Mouse (Mus musculus) forebrain, embryonic 13.5 days (tissue): Measurements from ENCODE around the gene Pdgfa. TPM values are rescaled to one million over a fixed set of nuclear protein-coding genes. Genes with fewer than 3 reads are reported as not detected.

Source experiments
- ATAC-seq: fragments of 200-750 bp; cut with Nextera tagmentation; 2 replicates; pipeline ENCODE4 v1.8.0; 2017
- H3K27ac ChIP-seq: fragments of 300-500 bp; sonication (generic); 2 replicates; pipeline ENCODE4 v1.5.1; 2015; ENCODE audit warnings: inconsistent platforms, mild to moderate bottlenecking, moderate library complexity
- H3K27me3 ChIP-seq: fragments of 300-500 bp; sonication (generic); 2 replicates; pipeline ENCODE4 v1.6.1; 2015; ENCODE audit warnings: mild to moderate bottlenecking, inconsistent platforms
- H3K36me3 ChIP-seq: fragments of 300-500 bp; sonication (generic); 2 replicates; pipeline ENCODE4 v1.6.1; 2015; ENCODE audit warnings: mild to moderate bottlenecking, inconsistent platforms; ENCODE audit not compliant: poor library complexity, severe bottlenecking
- H3K4me1 ChIP-seq: fragments of 300-500 bp; sonication (generic); 2 replicates; pipeline ENCODE4 v1.6.1; 2015; ENCODE audit warnings: inconsistent platforms
- H3K4me2 ChIP-seq: fragments of 300-500 bp; sonication (generic); 2 replicates; pipeline ENCODE4 v1.6.1; 2015; ENCODE audit warnings: inconsistent platforms, mild to moderate bottlenecking, moderate library complexity
- H3K4me3 ChIP-seq: fragments of 300-500 bp; sonication (generic); 2 replicates; pipeline ENCODE4 v1.5.1; 2015; ENCODE audit warnings: mild to moderate bottlenecking, inconsistent platforms
- H3K9ac ChIP-seq: fragments of 300-500 bp; sonication (generic); 2 replicates; pipeline ENCODE4 v1.6.1; 2015; ENCODE audit warnings: mild to moderate bottlenecking, inconsistent platforms
- H3K9me3 ChIP-seq: fragments of 300-500 bp; sonication (generic); replicated peaks from 2 replicates; pipeline ENCODE4 v1.6.1; 2016; ENCODE audit warnings: inconsistent platforms
- WGBS: fragments of 180-500 bp; shearing (Covaris S2); methylation state at CpG from one replicate; pipeline ENCODE4 v1.1.7; 2015; 5-methylcytosine and 5-hydroxymethylcytosine counted together
- polyA plus RNA-seq: library from polyadenylated mRNA; unstranded; fragments of >200 nt; fragmentation: Nextera tagmentation; extraction: Ambion mirVana; gene quantifications from 2 replicates; pipeline ENCODE4 v1.2.1, GENCODE M21; 2015

The Pdgfa gene
- polyA plus RNA-seq = 7.7 and 10.3 TPM in 2 replicates

DNA sequence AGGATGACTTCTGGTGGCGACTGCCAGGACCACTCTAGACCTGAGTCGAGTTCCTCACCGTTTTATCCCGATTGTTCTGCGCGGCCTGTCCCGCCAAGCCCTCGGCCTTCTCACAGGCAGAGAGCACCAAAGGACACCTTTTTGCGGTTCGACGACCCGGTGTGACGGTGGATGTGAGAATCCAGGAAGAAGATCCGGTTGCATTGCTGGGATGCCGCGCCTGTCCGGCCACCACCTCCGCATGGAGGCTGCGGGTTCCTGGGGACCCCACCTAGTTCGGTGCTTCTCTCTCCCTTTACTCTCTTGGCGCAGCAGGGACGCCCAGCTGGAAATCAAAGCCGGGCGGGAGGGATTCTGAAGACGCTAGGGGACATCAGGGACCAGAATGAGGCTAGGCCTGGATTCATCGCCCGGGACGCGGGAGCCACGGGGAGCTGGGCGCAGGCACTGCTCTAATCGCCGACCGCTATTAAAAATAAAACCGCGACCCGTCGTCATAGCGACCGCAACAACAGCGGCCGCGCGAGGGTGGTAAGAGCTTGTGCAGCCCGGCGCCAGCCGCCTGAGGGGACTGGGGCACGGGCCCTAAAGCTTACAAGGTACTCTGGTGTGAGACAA lies at the start of gene Pdgfa:
Gene Pdgfa, minus strand, starts transcription at position 200 of the 618 bp plus-strand sequence.
- Histone ChIP-seq H3K4me2 (peak within 1 kb of the TSS; percentile 97), H3K27me3 (peaks cover 65% of the 10 kb centered on the region), H3K4me3 (peak within 1 kb of the TSS; percentile 70), H3K9ac (peak within 1 kb of the TSS; percentile 81), H3K4me1 (peaks cover 60% of the 10 kb centered on the region), H3K27ac (peak within 1 kb of the TSS; percentile 90; the same call in 1 of the 2 replicates), H3K9me3 (peaks cover 3% of the 10 kb centered on the region), H3K36me3 (no peaks in the 10 kb centered on the region)
- ATAC-seq = peak; percentile 37; the same call in 1 of the 2 replicates
- WGBS = 1% methylated on average over 48 of the region's 48 CpGs

DNA sequence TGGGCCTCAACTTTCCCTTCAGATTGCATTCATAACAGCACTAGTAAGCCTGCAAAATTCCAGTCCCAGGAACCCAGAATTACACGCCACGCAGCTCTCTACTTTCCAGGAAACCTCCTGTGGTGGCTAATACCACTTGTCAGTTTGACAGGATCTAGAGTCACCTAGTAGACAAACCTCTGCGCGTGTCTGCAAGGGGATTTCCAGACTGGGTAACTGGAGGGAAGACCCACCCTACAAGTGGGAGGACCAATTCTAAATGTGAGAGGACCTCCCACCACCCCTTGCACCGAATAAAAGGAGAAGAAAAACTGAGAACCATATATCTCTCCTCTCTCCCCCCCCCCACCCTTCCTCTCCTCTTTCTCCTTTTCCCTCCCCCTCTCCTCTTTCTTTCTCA lies 49.5 kb upstream of the Pdgfa start:
- Histone ChIP-seq H3K27ac (no peak overlapping the region), H3K9me3 (no peaks in the 10 kb centered on the region), H3K4me2 (no peak overlapping the region), H3K9ac (no peak overlapping the region), H3K4me3 (no peak overlapping the region), H3K4me1 (peaks cover 11% of the 10 kb centered on the region), H3K36me3 (0 out of 2 replicates have a peak, but pooled peaks cover 5% of the 10 kb centered on the region), H3K27me3 (no peaks in the 10 kb centered on the region)
- 79% methylated on average over 5 of the region's 5 CpGs for WGBS
- no peak for ATAC-seq

DNA sequence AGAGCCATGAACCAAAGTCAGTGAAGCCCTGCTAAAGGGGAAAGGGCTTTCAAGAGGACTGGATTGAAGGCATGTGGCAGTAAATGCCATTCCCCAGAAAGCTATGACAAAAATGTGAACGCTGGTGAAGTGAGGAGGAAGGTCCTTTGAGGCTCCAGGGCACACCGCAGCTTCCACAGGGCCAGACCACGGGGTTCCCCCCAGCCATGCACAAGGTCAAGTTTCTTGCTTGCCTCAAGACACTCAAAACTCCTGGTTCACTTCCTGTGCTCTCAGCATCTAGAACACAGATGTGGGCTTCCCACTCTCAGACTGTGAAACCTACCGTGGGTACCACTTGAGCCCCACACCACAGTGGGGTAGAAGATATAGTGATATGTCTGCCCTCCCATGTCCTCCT lies 46.4 kb upstream of the Pdgfa start:
- Histone ChIP-seq H3K36me3 (no peaks in the 10 kb centered on the region), H3K4me2 (no peak overlapping the region), H3K27me3 (no peaks in the 10 kb centered on the region), H3K4me3 (no peak overlapping the region), H3K27ac (no peak overlapping the region), H3K9ac (no peak overlapping the region), H3K4me1 (0 out of 2 replicates have a peak, but pooled peaks cover 3% of the 10 kb centered on the region), H3K9me3 (no peaks in the 10 kb centered on the region)
- WGBS = 89% methylated on average over 4 of the region's 4 CpGs
- no peak for ATAC-seq

DNA sequence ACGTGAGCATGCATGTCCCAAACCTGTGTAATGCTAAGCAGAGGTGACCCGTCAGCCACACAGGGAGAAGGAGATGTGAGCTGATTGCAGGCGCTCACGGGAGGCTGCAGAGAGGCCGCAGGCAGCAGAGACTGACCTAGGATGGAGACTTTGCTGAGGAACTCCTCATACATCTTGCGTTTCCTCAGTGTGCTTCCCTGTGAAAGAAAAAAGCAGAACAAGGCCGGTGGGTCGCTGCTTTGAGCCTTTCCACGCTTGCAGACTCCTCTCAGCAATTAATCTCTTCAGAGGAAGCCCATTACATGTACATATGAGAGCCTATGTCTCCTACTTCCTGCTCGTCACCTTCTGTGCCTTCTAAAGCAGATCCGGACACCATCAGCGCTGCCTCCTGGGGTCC lies 45.1 kb upstream of the Pdgfa start:
- Histone ChIP-seq H3K36me3 (no peaks in the 10 kb centered on the region), H3K4me3 (no peak overlapping the region), H3K9ac (no peak overlapping the region), H3K4me2 (no peak overlapping the region), H3K4me1 (0 out of 2 replicates have a peak, but pooled peaks cover 2% of the 10 kb centered on the region), H3K27ac (no peak overlapping the region), H3K9me3 (no peaks in the 10 kb centered on the region), H3K27me3 (no peaks in the 10 kb centered on the region)
- ATAC-seq = no peak
- 79% methylated on average over 12 of the region's 12 CpGs for WGBS

DNA sequence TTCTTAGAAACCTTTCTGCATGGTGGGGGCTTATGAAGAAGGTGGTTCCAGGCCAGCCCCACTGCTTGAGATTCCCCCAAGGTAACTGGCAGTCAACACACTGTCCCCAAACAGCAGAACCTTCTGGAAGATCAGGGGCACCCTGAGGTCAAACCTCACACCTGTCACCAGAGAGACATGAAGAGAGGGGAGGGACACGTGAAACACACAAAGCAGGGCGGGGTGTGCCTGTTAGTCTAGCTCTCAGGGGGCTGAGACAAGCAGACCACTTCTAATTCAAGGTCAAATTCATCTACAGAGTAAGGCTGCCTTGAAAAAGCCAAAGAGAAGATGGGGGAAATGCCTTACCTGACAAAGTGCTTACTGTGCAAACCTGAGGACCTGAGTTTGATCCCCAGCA lies 38.0 kb upstream of the Pdgfa start:
- ATAC-seq = no peak
- H3K4me3 ChIP-seq = no peak overlapping the region
- peaks cover 25% of the 10 kb centered on the region for H3K4me1 ChIP-seq
- no peaks in the 10 kb centered on the region for H3K36me3 ChIP-seq
- no peak overlapping the region for H3K4me2 ChIP-seq
- H3K9ac ChIP-seq = no peak overlapping the region
- H3K27ac ChIP-seq = no peak overlapping the region
- H3K9me3 ChIP-seq = no peaks in the 10 kb centered on the region
- no peaks in the 10 kb centered on the region for H3K27me3 ChIP-seq
- 63% methylated on average over 2 of the region's 2 CpGs for WGBS

DNA sequence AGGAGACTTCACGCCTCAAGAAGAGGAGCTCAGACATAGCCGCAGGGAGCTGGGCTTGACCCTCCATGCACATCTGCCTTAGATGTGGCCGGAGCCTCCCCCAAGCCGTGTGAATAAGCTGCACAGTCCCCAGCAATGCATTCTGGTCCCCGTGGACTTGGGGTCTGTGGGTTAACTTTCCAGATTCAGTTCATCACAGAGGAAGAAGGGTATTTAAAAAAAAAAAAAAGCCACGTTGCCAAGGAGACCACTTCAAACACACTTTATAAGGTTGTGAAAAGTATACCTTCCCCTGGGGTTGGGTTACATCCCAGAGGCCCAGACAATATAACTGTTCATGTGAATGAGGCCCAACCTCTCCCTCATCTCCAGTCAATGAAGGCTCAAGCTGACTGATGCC lies 37.6 kb upstream of the Pdgfa start:
- H3K36me3 ChIP-seq = no peaks in the 10 kb centered on the region
- H3K4me1 ChIP-seq = peaks cover 25% of the 10 kb centered on the region
- ATAC-seq = no peak
- H3K4me3 ChIP-seq = no peak overlapping the region
- no peaks in the 10 kb centered on the region for H3K27me3 ChIP-seq
- 44% methylated on average over 6 of the region's 6 CpGs for WGBS
- H3K4me2 ChIP-seq = no peak overlapping the region
- no peak overlapping the region for H3K27ac ChIP-seq
- no peak overlapping the region for H3K9ac ChIP-seq
- no peaks in the 10 kb centered on the region for H3K9me3 ChIP-seq

DNA sequence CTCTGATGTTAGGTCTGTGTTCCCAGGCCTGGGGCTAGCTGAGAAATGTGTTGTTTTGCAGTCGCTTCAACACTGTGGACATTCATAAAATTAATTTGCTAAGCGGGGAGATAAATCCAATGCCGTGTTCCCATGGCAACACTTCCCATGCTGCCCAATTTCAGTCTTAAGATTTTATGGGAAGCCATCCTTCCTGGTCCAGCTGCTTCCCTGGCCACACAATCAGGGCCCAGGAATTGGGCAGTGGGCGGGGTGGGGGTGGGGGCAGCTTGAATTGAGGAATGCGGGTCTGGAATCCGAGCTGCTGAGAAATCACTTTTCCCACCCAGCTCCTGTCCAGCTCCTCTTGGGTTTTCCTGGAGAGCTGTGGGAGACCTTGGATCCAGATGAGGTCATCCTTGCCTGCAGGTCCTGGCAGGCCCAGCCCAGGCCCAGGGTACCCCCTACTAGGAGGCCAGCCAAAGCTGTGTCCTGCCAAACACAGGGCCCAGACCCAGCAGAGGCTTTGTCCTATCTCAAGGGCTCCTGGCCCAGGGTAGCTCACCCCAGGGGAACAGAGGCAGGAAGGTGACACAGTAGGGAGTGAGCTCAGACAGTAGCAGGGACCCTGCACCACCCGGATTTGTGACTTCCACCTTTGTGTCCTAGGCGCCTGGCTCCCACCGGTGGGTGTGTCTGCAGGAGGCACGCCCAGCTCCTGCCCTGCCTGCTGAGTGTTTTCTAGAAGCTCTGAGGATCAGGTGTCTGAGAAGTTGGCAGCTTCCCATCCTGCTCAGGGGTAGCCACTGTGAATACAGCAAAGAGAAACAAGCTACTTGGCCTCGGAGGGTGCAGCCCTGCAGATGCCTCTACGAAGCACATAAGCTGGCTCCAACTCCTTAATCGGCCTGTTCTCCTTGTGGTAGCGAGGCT lies 36.5 kb upstream of the Pdgfa start:
- no peaks in the 10 kb centered on the region for H3K27me3 ChIP-seq
- H3K27ac ChIP-seq = no peak overlapping the region
- peaks cover 25% of the 10 kb centered on the region for H3K4me1 ChIP-seq
- 39% methylated on average over 14 of the region's 14 CpGs for WGBS
- peak; percentile 58; the same call in 1 of the 2 replicates for ATAC-seq
- no peaks in the 10 kb centered on the region for H3K36me3 ChIP-seq
- no peak overlapping the region for H3K9ac ChIP-seq
- H3K9me3 ChIP-seq = no peaks in the 10 kb centered on the region
- no peak overlapping the region for H3K4me3 ChIP-seq
- H3K4me2 ChIP-seq = no peak overlapping the region

DNA sequence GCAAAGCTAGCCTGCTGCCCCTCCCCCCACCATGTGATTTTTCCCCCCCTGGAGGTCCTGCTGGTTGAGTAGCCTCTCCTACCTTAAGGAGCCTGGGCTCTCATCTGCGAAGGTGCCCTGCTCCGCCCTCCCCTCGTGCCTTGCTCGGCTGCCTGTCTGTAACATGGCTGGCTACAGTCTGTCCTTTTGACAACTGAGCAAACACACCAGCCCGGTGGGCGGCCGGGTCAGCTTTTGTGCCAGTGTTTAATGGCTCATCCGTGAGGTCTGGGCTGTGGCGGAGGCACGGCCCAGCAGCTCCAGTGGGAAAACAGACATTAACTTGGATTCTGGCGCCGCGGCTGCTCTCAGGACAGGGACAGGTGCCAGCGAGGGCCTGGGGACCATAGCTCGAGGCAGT lies 30.4 kb upstream of the Pdgfa start:
- H3K36me3 ChIP-seq = no peaks in the 10 kb centered on the region
- no peaks in the 10 kb centered on the region for H3K27me3 ChIP-seq
- H3K9ac ChIP-seq = no peak overlapping the region
- H3K27ac ChIP-seq = no peak overlapping the region
- H3K4me2 ChIP-seq = no peak overlapping the region
- ATAC-seq = no peak
- WGBS = 45% methylated on average over 15 of the region's 15 CpGs
- no peak overlapping the region for H3K4me3 ChIP-seq
- no peaks in the 10 kb centered on the region for H3K9me3 ChIP-seq
- 0 out of 2 replicates have a peak, but pooled peaks cover 7% of the 10 kb centered on the region for H3K4me1 ChIP-seq

DNA sequence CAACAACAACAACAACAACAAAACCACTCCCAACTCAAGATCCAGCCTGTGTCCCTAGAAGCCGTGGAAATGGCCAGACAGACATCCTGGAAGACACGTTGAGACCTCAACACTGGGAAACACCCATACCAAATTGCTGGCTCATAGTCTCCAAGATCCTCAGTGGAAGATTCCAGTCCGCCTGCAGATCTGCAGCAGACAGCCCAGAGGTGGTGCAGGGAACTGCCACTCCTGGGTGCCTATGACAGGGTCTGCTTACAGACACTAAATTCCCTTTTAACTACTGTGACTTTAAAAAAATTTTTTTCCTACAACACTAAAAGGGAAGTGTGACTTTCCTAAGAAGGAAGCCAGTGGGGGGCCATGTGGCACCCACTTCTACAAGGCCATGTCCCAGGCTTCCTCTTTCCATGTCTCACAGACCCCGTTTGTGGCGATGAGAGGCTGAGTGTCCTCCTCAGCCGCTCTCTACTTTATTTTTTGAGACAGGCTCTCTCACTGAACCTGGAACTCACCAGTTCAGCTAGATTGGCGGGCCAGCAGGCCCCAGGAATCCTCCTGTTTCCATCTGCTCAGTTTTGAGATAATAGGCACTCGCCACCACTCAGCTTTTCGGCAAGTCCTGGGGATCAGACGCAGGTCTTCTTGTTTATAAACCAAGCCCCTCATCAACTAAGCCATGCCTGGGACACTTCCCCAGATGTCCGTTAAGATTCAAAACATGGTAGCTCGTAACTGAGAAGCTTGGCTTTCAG lies 27.4 kb upstream of the Pdgfa start:
- ATAC-seq = no peak
- no peaks in the 10 kb centered on the region for H3K27me3 ChIP-seq
- H3K4me3 ChIP-seq = no peak overlapping the region
- WGBS = 80% methylated on average over 12 of the region's 12 CpGs
- no peak overlapping the region for H3K4me2 ChIP-seq
- no peak overlapping the region for H3K9ac ChIP-seq
- 0 out of 2 replicates have a peak, but pooled peaks cover 7% of the 10 kb centered on the region for H3K4me1 ChIP-seq
- H3K27ac ChIP-seq = no peak overlapping the region
- no peaks in the 10 kb centered on the region for H3K9me3 ChIP-seq
- 0 out of 2 replicates have a peak, but pooled peaks cover 4% of the 10 kb centered on the region for H3K36me3 ChIP-seq

DNA sequence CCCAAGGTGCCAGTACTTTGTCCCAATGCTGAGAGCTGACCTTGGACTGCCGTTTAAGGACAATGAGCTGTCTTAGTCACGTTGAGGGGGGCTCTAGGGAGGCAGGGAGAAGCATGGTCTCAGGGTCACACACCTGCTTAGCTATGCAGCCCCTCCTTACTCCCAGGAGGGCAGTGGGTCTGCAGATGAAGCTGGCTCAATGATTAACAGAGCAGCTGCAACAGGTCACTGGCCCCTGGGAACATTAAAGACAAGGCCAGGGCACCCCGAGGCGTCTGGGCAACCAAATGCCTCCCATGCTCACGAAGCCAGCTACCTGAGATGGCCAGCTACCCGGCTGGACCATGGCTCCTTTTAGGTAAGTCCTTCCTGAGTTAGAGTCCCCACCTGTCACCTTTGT lies 23.4 kb upstream of the Pdgfa start:
- Histone ChIP-seq H3K4me2 (no peak overlapping the region), H3K9me3 (no peaks in the 10 kb centered on the region), H3K9ac (no peak overlapping the region), H3K36me3 (peaks cover 23% of the 10 kb centered on the region; the same call in 1 of the 2 replicates), H3K4me1 (no peaks in the 10 kb centered on the region), H3K27me3 (no peaks in the 10 kb centered on the region), H3K4me3 (no peak overlapping the region), H3K27ac (no peak overlapping the region)
- WGBS = 73% methylated on average over 6 of the region's 6 CpGs
- no peak for ATAC-seq

DNA sequence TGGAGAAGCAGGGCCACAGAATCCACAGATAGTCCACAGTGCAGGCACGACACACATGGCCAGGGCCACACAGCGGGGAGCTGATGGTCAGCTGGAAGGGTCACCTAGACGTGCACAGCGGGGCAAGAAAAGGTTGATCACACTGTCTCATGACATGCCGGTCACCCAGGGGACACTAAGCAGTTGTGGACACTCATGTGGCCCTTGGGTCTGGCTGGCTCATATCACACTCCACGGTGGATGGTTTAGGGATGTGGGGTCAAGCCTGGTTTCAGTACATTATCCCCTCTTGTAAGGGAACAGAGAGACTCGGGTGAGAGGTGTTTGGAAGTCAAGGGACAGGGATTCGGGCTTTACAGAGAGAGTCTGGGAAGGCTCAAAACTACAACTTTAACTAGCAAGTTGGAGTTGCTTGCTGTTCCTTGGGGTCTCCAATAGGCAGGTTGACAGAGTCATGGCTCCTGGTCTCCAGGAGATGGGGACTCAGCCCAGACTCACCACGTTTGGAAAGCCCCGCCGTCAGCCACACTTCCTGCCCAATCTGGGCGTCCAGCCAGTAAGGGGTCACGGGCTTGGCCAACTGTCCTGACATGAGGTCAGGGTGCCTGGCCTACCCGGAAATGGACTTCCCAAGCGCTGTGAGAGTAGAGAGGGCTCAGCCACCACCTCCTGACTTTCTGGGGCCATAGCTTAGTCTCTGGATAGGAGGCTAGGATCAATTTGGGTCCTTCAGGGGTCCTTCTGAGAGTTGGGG lies 20.4 kb upstream of the Pdgfa start:
- Histone ChIP-seq H3K27me3 (no peaks in the 10 kb centered on the region), H3K27ac (no peak overlapping the region), H3K4me3 (no peak overlapping the region), H3K4me1 (no peaks in the 10 kb centered on the region), H3K4me2 (no peak overlapping the region), H3K9ac (no peak overlapping the region), H3K9me3 (no peaks in the 10 kb centered on the region), H3K36me3 (peaks cover 23% of the 10 kb centered on the region; the same call in 1 of the 2 replicates)
- no peak for ATAC-seq
- 82% methylated on average over 15 of the region's 15 CpGs for WGBS
